Mouse (Mus musculus) frontal cortex, postnatal 14 days (tissue): ENCODE measurements around the gene Fbxl2.

Experiments
- DNase-seq, 2 experiments: peaks; one replicate each; pipeline ENCODE4 v3.0.0; 2022; ENCODE audit warnings: low spot score in 2 of 2

The Fbxl2 gene

GRCm38 (mm10) chr9:113922677-113923076, 123.3 kb downstream of the Fbxl2 start:
- DNase-seq, result no peak

- no peak for DNase-seq
Measured at GRCm38 (mm10) chr9:113915789-113916188, 130.2 kb downstream of the Fbxl2 start.
